ENCODE assay signal across 22 mouse cellular contexts in genomic region chr4:131407464-131407863, GRCm38 (mm10).
"Had no signal": no experiment of that assay in that cellular context is flagged by ENCODE, and none has a peak within 500 bp of the region (broad histone marks: within the 10 kb centered on the region; RNA-seq: fewer than 3 reads in every experiment).

No protein-coding gene starts in this region.

- H3K4me3 ChIP-seq: layer of hippocampus, adult 2 months; left cerebral cortex, adult 2 months; liver, embryonic 12.5 days; liver, embryonic 15.5 days; lung, embryonic 15.5 days; neural tube, embryonic 12.5 days; neural tube, embryonic 15.5 days had no signal

- H3K4me2 ChIP-seq: liver, embryonic 12.5 days; liver, embryonic 15.5 days; lung, embryonic 15.5 days; midbrain, embryonic 11.5 days; neural tube, embryonic 12.5 days; neural tube, embryonic 15.5 days had no signal

- H3K9ac ChIP-seq: liver, embryonic 12.5 days; liver, embryonic 15.5 days; lung, embryonic 15.5 days; neural tube, embryonic 12.5 days; neural tube, embryonic 15.5 days had no signal

- H3K4me1 ChIP-seq: liver, embryonic 12.5 days; liver, embryonic 15.5 days; lung, embryonic 15.5 days had no signal

- ATAC-seq: liver, embryonic 12.5 days had no signal

- H3K9me3 ChIP-seq: liver, embryonic 12.5 days; liver, embryonic 15.5 days; lung, embryonic 15.5 days; neural tube, embryonic 12.5 days; neural tube, embryonic 15.5 days had no signal

- H3K27me3 ChIP-seq: liver, embryonic 15.5 days had no signal

- H3K36me3 ChIP-seq: liver, embryonic 12.5 days; liver, embryonic 15.5 days; lung, embryonic 15.5 days; neural tube, embryonic 12.5 days; neural tube, embryonic 15.5 days had no signal

- DNase-seq: kidney, adult 11 months; kidney, adult 8-10 months; kidney, postnatal 14 days; layer of hippocampus, adult 9-11 months; layer of hippocampus, postnatal 36 days; liver; lung, adult 18-20 months; lung, postnatal 10 days; lung, postnatal 4 days; midbrain, embryonic 14.5 days; retina, postnatal 1 day; right cerebral cortex, postnatal 25 days; thymus, adult 18-20 months; thymus, postnatal 36 days had no signal

- H3K27ac ChIP-seq: layer of hippocampus, adult 2 months; left cerebral cortex, adult 2 months; liver, embryonic 12.5 days; liver, embryonic 15.5 days; lung, embryonic 15.5 days; neural tube, embryonic 12.5 days; neural tube, embryonic 15.5 days had no signal
